Mouse (Mus musculus) MEL (cell line): ENCODE data around the gene Nme2.

Source experiments
- CHD1 ChIP-seq: IDR thresholded peaks from 2 replicates; pipeline ENCODE4 v1.6.1; 2012; ENCODE audit warnings: low read depth, mild to moderate bottlenecking, inconsistent platforms, low read length, improper control_type of control experiment
- CTCF ChIP-seq, 3 experiments: IDR thresholded peaks in 2 of 3; conservative IDR thresholded peaks in 1 of 3; 2 replicates each; pipeline ENCODE4 v1.5.1; 2011 to 2012; ENCODE audit warnings: low read length in 3 of 3, low read depth in 2 of 3, mild to moderate bottlenecking in 2 of 3, improper control_type of control experiment in 1 of 3, inconsistent platforms in 1 of 3, mixed read lengths in 1 of 3, moderate library complexity in 1 of 3; ENCODE audit not compliant: control insufficient read depth in 1 of 3, insufficient read depth in 1 of 3, poor library complexity in 1 of 3, severe bottlenecking in 1 of 3
- ELF1 ChIP-seq: IDR thresholded peaks from 2 replicates; pipeline ENCODE4 v1.6.1; 2014; ENCODE audit warnings: low read depth, mild to moderate bottlenecking, inconsistent platforms, low read length, improper control_type of control experiment, moderate library complexity
- GATA1 ChIP-seq: IDR thresholded peaks from 2 replicates; pipeline ENCODE4 v1.6.1; 2011; ENCODE audit warnings: low read depth, low read length, improper control_type of control experiment
- POLR2A ChIP-seq, 2 experiments: IDR thresholded peaks; 2 replicates each; pipeline ENCODE4 v1.6.1; 2011 to 2012; ENCODE audit warnings: low read length in 2 of 2, mild to moderate bottlenecking in 2 of 2, control low read depth in 1 of 2, improper control_type of control experiment in 1 of 2, low read depth in 1 of 2, moderate library complexity in 1 of 2; ENCODE audit not compliant: control insufficient read depth in 1 of 2, insufficient read depth in 1 of 2, poor library complexity in 1 of 2
- POLR2AphosphoS5 ChIP-seq: IDR thresholded peaks from 2 replicates; pipeline ENCODE4 v1.6.1; 2012; ENCODE audit warnings: low read depth, borderline replicate concordance, mild to moderate bottlenecking, inconsistent platforms, low read length, moderate library complexity, mixed read lengths
- TAL1 ChIP-seq: IDR thresholded peaks from 2 replicates; pipeline ENCODE4 v1.6.1; 2012; ENCODE audit warnings: mild to moderate bottlenecking, inconsistent platforms, low read length, moderate library complexity, mixed read lengths
- TCF12 ChIP-seq: IDR thresholded peaks from 2 replicates; pipeline ENCODE4 v1.6.1; 2014; ENCODE audit warnings: low read depth, mild to moderate bottlenecking, inconsistent platforms, low read length, improper control_type of control experiment, moderate library complexity
- USF2 ChIP-seq, 2 experiments: IDR thresholded peaks; 2 replicates each; pipeline ENCODE4 v1.6.1; 2011 to 2012; ENCODE audit warnings: improper control_type of control experiment in 2 of 2, low read length in 2 of 2, borderline replicate concordance in 1 of 2, inconsistent platforms in 1 of 2, low read depth in 1 of 2, mild to moderate bottlenecking in 1 of 2; ENCODE audit not compliant: insufficient read depth in 1 of 2
- ZKSCAN1 ChIP-seq: IDR thresholded peaks from 2 replicates; pipeline ENCODE4 v1.6.1; 2012; ENCODE audit warnings: low read depth, mild to moderate bottlenecking, inconsistent platforms, low read length, improper control_type of control experiment, moderate library complexity
- ZNF384 ChIP-seq: IDR thresholded peaks from 2 replicates; pipeline ENCODE4 v1.6.1; 2012; ENCODE audit warnings: low read depth, mild to moderate bottlenecking, inconsistent platforms, low read length, improper control_type of control experiment

GRCm38 (mm10) chr11:93911603-93912002 is 44.5 kb downstream of the Nme2 start:
- TF ChIP-seq POLR2A (IDR thresholded peaks at IDR 0.05; ENCODE audit: control insufficient read depth in 1 of 2, insufficient read depth in 1 of 2, low read depth in 1 of 2, low read length in 2 of 2, poor library complexity in 1 of 2) (no peak), CTCF (IDR thresholded peaks at IDR 0.05 in 2 of 3, conservative IDR thresholded peaks at IDR 0.05 in 1 of 3; ENCODE audit: control insufficient read depth in 1 of 3, insufficient read depth in 1 of 3, low read depth in 2 of 3, low read length in 3 of 3, poor library complexity in 1 of 3, severe bottlenecking in 1 of 3) (no peak), TCF12 (no peak), POLR2AphosphoS5 (no peak), ZNF384 (no peak), CHD1 (no peak), USF2 (IDR thresholded peaks at IDR 0.05; ENCODE audit: borderline replicate concordance in 1 of 2, insufficient read depth in 1 of 2, low read depth in 1 of 2, low read length in 2 of 2) (no peak), TAL1 (no peak), GATA1 (no peak), ZKSCAN1 (no peak), ELF1 (no peak)
